Mouse (Mus musculus) lung, postnatal 14 days (tissue): Measurements from ENCODE around the gene Ghrh.
A peak's percentile ranks its signal among the peaks of the same experiment; 100 is the strongest.

Experiments used
- DNase-seq: peaks from one replicate; pipeline ENCODE4 v3.0.0; 2021

Gene Ghrh

DNA sequence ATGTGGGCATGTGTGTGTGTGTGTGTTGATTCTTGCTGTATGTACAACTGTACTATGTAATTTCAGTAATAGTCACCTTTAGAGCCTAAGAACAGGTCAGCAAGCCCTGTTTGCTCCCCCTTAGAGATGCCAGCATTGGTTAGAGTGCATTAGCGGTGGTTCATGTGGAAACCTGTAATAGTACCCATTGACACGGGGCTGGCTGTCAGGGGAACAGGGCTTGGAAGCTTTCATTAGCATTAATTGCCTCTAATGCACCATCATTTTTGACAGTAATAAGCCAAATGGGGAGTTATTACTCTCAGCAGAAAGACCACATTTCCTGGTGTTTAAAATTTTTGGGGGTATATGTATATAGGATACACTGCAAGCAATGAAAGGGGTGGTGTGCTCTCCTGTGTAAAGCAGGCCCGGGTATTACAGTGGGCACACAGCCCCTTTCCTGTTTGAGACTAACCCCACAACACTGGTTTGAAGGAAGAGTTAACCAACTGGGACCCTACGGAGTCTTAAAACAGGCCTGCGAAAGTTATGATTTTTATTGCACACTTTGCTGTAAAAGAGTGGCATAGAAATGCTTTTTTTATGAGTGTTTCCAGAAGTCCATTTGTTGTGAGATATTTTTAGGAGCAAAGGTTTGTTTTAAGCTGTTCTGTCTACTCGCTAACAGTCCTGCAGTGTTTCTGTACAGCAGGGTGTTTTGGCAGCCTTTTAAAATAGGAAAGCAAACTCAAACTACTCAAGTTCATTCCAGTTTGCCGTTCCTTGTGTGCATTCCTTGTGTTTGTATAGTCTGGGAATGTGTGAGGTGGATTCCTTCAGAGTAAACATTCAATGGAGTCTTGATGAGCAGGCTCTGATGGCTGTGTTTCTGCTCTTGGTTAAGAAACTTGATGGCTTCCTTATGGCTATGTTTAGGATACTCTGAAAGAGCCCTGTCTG lies 40.9 kb downstream of the Ghrh start:
- DNase-seq, result no peak

DNA sequence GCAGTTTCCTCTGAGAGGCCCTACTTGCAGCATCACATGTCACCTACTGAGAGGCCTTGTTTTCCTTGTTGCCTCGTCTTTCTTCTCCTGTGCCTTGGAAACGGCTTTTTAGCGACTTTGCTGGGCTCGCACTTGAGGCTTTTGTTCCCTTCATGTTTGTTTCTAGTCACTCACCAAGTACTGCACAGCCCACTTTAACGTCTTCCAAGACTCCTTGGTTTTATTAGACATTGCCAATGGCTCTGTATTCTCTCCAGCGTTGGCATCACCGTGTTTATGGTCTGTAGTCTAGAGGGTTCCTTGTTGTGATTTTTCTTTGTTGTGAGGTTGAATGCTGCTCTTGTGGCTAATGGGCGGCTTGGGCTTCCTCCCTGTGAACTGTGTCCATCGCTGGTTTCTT lies 44.2 kb downstream of the Ghrh start:
- no peak for DNase-seq

DNA sequence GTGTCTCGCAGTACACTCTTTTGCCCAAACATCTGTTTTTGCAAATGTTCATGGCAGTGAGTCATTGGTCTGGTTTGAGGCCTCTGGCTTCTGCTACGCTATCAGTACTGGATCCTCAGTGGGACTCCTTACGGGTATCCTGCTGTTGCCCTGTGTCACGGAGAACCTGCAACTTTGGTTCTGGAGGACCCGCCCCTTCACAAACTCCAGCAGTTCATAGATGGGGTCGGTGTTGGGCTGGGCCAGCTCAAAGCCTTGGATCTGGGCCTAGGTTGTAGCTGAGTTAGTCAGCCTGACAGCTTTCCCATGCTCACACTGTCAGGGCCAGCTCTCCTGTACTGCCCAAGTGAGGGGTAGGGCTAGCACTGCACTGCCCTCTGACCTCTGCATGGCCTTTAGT lies 47.3 kb downstream of the Ghrh start:
- no peak for DNase-seq

DNA sequence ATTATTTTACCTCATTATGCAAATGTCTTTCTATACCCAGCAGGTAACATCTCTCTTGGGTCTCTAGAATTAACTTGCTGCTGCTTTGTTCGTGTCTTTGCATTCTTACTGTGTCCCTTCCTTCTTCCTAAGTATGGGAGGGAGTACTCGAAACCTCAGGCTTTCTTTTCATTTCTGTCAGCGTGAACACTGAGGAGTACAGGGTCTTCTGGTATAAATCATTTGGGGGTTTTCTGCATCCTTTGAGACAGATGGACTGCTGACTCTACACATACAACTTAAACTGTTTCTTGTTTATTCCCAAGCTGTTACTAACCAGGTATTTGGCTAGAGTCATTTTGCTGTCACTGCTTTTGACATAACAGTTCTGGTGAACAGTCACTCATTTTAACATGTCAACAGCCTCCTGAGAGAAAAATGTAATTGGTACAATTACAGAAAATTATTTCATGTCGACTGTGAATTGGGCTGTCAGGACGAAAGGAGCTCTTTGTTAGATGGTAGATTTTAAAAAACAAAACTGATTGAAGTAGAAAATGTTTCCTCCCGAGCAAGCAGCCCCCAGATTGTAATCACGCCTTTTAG lies 51.1 kb downstream of the Ghrh start:
- no peak for DNase-seq

DNA sequence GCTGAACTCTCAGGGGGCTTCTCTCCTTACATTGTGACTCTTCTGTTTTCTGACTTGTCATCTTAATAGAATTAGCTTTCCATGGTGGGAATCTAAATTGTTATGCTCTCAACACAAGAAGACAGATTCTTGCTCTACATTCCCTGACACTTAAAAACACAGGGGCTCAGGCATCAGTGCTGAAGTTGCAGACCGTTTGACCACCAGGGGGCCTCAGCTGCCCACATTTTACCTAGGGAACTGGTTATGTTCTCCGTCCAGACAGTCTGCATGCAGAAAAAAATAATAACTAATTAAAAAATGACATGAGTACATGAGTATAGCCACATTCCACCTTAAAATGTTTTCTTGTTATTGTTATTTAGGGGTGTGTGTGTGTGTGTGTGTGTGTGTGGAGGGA lies 55.2 kb downstream of the Ghrh start:
- peak; percentile 89 for DNase-seq

DNA sequence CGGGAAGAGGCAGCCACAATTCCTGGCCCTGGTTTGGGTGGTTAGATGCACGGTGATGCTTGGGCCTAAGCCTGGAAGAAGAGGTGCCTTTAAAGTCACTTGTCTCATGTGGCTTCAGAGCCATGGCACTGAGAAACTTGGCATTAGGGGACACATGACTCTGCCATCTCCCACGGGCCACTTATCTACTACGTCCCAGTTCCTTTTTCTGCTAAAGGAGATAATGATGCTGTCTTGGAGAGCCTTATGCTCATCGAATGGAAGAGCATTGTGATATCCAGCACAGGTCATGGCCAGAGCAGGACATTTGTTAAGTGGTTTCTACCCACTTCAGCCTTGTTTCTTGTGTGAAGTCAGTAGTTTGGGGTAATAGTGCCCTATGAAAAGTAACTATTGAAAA lies 58.3 kb downstream of the Ghrh start:
- no peak for DNase-seq

DNA sequence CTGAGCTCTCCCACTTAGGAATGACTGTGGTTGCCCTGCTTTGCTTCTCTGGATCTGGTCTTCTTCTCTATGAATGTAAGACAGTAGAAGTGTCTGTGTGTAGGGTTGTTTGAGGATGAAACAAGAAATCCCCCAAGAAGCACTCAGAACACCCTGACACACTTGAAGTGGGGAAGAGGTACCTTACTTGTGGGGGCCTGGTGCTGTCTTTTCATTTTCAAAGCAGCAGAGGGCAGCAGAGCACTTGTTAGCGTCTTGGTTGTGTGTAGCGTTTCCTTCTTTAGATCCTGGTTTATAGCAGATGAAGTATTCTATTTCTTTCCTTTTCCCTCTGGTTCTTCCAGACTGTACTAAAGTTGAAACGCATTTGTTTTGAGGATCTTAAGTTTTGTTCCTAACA lies 59.8 kb downstream of the Ghrh start:
- peak; percentile 55 for DNase-seq

DNA sequence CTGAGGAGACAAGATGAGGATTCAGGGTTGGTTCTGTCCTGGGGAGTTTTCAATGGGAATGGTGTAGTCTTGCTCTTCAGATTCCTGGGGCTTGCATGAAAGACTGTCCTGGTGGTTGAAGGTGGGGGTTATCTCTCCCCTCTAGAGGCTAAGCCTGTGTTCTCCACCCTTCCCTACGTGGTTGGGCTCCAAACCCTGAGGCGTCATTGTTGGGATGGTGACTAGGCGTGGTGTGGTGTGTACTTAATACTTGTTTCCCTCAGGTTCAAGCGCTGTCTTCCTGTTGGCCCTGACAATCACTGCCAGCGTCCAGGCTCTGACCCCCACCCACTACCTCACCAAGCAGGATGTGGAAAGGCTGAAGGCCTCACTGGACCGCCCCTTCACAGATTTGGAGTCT lies 64.0 kb downstream of the Ghrh start:
- no peak for DNase-seq
